Mouse (Mus musculus) lung, adult 10 weeks (tissue): ENCODE data around the gene Lrch3. TPM values are rescaled to one million over a fixed set of nuclear protein-coding genes. Genes with fewer than 3 reads are reported as not detected.

Experiments
- polyA plus RNA-seq: library from polyadenylated mRNA; stranded (reverse); fragments of 350-450 nt; fragmentation: Illumina TruSeq; extraction: RNeasy Lipid Tissue Mini Kit (QIAGEN cat#74804); gene quantifications from one replicate; pipeline ENCODE4 v1.2.3, GENCODE M21; 2014; ENCODE audit warnings: low read depth, low replicate concordance; ENCODE audit not compliant: insufficient read depth

The Lrch3 gene
- polyA plus RNA-seq = 10.4 TPM

GRCm38 (mm10) chr16:32913937-32914881 lies at the start of gene Lrch3:
Gene Lrch3, plus strand, starts transcription at chr16:32914100.

GRCm38 (mm10) chr16:32877343-32878156 lies 36.4 kb upstream of the Lrch3 start, which contains the start of the genes Fyttd1 and Rubcn:
Gene Fyttd1, plus strand, starts transcription at chr16:32877500.
Gene Rubcn, minus strand, starts transcription at chr16:32877766.

DNA sequence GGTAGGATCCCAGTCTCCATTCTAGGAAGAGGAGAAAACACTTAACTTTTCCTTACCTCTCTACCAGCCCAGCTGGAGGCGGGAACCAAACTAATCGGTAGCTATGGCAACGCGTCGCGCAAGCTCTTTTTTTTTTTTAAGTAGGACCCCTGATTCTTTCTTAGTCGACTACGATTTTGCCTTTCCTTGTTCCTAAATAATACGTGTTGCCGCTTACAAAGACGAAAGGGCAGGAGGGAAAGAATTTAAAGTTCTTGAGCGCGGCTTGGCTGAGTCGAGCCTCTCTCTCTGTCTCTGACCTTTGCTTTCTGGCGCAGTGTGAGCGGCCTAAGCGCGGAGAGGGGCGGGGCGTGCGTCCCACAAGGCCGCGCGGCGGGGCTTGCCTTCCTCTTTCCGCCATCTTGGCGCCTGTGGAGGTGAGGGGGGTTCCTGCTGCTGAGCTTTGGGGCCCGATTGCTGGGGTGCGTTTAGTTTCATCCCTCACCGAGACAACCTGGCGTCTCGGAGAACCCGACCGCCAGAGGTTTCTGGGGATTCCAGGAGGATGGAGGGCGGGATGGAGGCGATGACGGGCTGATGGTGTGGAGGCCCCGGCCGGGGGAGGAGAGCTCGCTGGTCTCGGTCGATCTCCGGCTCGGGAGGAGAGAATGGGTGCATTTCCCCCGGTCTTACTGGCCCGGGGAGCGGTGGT lies 142.3 kb downstream of the Lrch3 start, which contains the start of the genes Iqcg and Rpl35a:
TSS of gene Iqcg (minus strand) at position 124 of the 691 bp plus-strand sequence.
TSS of gene Rpl35a (plus strand) at position 359 of the 691 bp plus-strand sequence.

GRCm38 (mm10) chr16:33062024-33062681 lies 148.3 kb downstream of the Lrch3 start, which contains the start of gene Lmln:
Gene Lmln, plus strand, starts transcription at chr16:33062521.

Other genes starting within 250 kb of the Lrch3 start
- 6.9 TPM for gene Muc4, start 178.2 kb upstream of the Lrch3 start, polyA plus RNA-seq
- 5.4 TPM for gene Muc20, start 116.7 kb upstream of the Lrch3 start, polyA plus RNA-seq
- gene Smbd1, start 103.6 kb upstream of the Lrch3 start, polyA plus RNA-seq = 2.7 TPM
- gene Fyttd1, start 36.6 kb upstream of the Lrch3 start, polyA plus RNA-seq = 20.1 TPM
- gene Rubcn, start 36.3 kb upstream of the Lrch3 start, polyA plus RNA-seq = 16.3 TPM
- gene Iqcg, start 142.1 kb downstream of the Lrch3 start, polyA plus RNA-seq = 7.9 TPM
- gene Rpl35a, start 142.4 kb downstream of the Lrch3 start, polyA plus RNA-seq = 2,134 TPM
- 0.81 TPM for gene Lmln, start 148.4 kb downstream of the Lrch3 start, polyA plus RNA-seq